Mouse (Mus musculus) right cerebral cortex, postnatal 4 days (tissue): ENCODE measurements around the gene Psmd8.
"Not testable (repeated sequence)": the region's sequence is repeated elsewhere in the genome, so short reads cannot be mapped to it uniquely, and the experiment has no call there.

Experiments
- DNase-seq: peaks from one replicate; pipeline ENCODE4 v3.0.0-alpha.2; 2022

The Psmd8 gene

GRCm38 (mm10) chr7:29180077-29180853 lies at the start of gene Psmd8:
Gene Psmd8, minus strand, starts transcription at chr7:29180701.
- peak; percentile 88 for DNase-seq

GRCm38 (mm10) chr7:29228202-29228601 lies 47.7 kb upstream of the Psmd8 start:
- no peak for DNase-seq

- DNase-seq, result no peak
Observed at GRCm38 (mm10) chr7:29225520-29225919, 45.0 kb upstream of the Psmd8 start.

GRCm38 (mm10) chr7:29224756-29225394 lies 44.4 kb upstream of the Psmd8 start:
- DNase-seq, result no peak

- no peak for DNase-seq
Observed at GRCm38 (mm10) chr7:29214846-29215245, 34.3 kb upstream of the Psmd8 start.

GRCm38 (mm10) chr7:29214236-29214635 lies 33.7 kb upstream of the Psmd8 start:
- no peak for DNase-seq

GRCm38 (mm10) chr7:29213675-29214082 lies 33.2 kb upstream of the Psmd8 start, which contains the start of gene Catsperg1:
Gene Catsperg1, minus strand, starts transcription at chr7:29214035.
- peak; percentile 42 for DNase-seq

GRCm38 (mm10) chr7:29212775-29213560 lies 32.5 kb upstream of the Psmd8 start:
- not testable (repeated sequence) for DNase-seq

GRCm38 (mm10) chr7:29212199-29212765 lies 31.8 kb upstream of the Psmd8 start:
- no peak for DNase-seq

- peak; percentile 53 for DNase-seq
Observed at GRCm38 (mm10) chr7:29211415-29212198, 31.1 kb upstream of the Psmd8 start.

- not testable (repeated sequence) for DNase-seq
Observed at GRCm38 (mm10) chr7:29211013-29211412, 30.5 kb upstream of the Psmd8 start.

GRCm38 (mm10) chr7:29202577-29202976 lies 22.1 kb upstream of the Psmd8 start:
- no peak for DNase-seq

GRCm38 (mm10) chr7:29194230-29194629 lies 13.7 kb upstream of the Psmd8 start:
- not testable (repeated sequence) for DNase-seq

GRCm38 (mm10) chr7:29181323-29181722 lies 822 bp upstream of the Psmd8 start:
- DNase-seq, result not testable (repeated sequence)

- no peak for DNase-seq
Observed at GRCm38 (mm10) chr7:29180854-29181236, 344 bp upstream of the Psmd8 start.

- DNase-seq, result no peak
Observed at GRCm38 (mm10) chr7:29179323-29179722, 1.2 kb downstream of the Psmd8 start.

GRCm38 (mm10) chr7:29178106-29178505 lies 2.4 kb downstream of the Psmd8 start:
- DNase-seq, result no peak

- no peak for DNase-seq
Observed at GRCm38 (mm10) chr7:29172390-29173016, 8.0 kb downstream of the Psmd8 start.

- DNase-seq, result peak; percentile 30
Observed at GRCm38 (mm10) chr7:29171562-29172097, 8.9 kb downstream of the Psmd8 start.

GRCm38 (mm10) chr7:29170755-29171561 lies 9.5 kb downstream of the Psmd8 start:
- no peak for DNase-seq
